14 mouse cellular contexts compared by ENCODE assay signal in the genomic region with DNA sequence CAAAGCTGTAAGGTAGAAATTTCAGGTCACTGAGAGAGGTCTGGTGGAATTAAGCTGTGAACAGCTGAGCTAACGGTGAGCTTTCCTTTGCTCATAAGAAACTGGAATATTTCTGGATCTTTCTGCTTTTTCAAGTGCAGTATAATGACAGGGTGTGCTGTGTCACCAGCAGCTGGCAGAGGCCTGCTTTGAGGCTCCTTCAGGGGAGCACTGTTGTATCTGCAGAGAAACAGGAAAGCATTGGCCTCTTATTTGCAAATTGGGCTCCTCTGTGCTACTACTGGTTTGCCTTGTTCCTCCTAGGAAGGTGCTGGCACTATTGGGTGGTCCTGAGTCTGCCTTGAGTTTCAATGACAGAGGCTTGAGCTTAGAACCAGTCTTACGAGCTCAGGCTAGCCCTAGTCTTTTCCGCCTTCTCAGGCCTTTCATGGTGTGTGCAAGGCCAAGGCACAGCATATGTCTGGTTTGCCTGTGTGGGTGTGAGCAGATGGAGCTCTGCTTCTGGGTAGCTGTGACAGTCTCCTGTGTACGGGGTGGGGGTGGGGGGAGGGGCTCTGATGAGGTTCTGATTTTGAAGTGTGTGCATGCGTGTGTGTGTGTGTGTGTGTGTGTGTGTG.
DNase-seq lines count a peak whose midpoint lies in the region; ATAC-seq lines count a peak whose summit lies in the region.
"Had no signal": no experiment of that assay in that cellular context is flagged by ENCODE, and none has a peak within 500 bp of the region (broad histone marks: within the 10 kb centered on the region; RNA-seq: fewer than 3 reads in every experiment).

No protein-coding gene starts in this region.

- intact Hi-C loops in left cerebral cortex, postnatal 4 days (cut with DNase I), result no loop called here
- intact Hi-C loops in left cerebral cortex, postnatal 36 days (cut with DNase I), result no loop called here

- H3K9me3 ChIP-seq in liver, embryonic 12.5 days (replicated peaks), result no peaks in the 10 kb centered on the region
- H3K9me3 ChIP-seq: G1E; hindbrain, embryonic 15.5 days; neural tube, embryonic 15.5 days had no signal

- no peaks in the 10 kb centered on the region for H3K4me1 ChIP-seq in liver, embryonic 12.5 days
- H3K4me1 ChIP-seq: hindbrain, embryonic 15.5 days; neural tube, embryonic 15.5 days had no signal

- WGBS in liver, embryonic 12.5 days (ENCODE audit: insufficient replicate concordance), result 75% methylated on average over 5 of the region's 5 CpGs

- H3K27ac ChIP-seq in liver, embryonic 12.5 days, result no peak overlapping the region
- H3K27ac ChIP-seq: hindbrain, embryonic 15.5 days; kidney, postnatal 0 days; neural tube, embryonic 15.5 days had no signal

- no peaks in the 10 kb centered on the region for H3K27me3 ChIP-seq in liver, embryonic 12.5 days (replicated peaks)
- H3K27me3 ChIP-seq: hindbrain, embryonic 15.5 days; neural tube, embryonic 15.5 days had no signal

- peak; percentile 7 for DNase-seq in CD4-positive, CD25-positive, alpha-beta regulatory T cell, adult 2 months (ENCODE audit: low read depth, low spot score)
- peak; percentile 66 to 84 for DNase-seq in left cerebral cortex, adult 18-20 months (ENCODE audit: low spot score in 2 of 2)
- DNase-seq in left cerebral cortex, postnatal 4 days, result no peak
- peak; percentile 70 to 72 for DNase-seq in left cerebral cortex, postnatal 36 days (ENCODE audit: low spot score in 2 of 2)
- peak; percentile 29 to 44 for DNase-seq in thymus, postnatal 36 days
- DNase-seq in ovary, postnatal 14 days (ENCODE audit: low spot score), result no peak
- DNase-seq: midbrain, embryonic 14.5 days had no signal

- H3K4me3 ChIP-seq in liver, embryonic 12.5 days, result no peak overlapping the region
- H3K4me3 ChIP-seq: hindbrain, embryonic 15.5 days; neural tube, embryonic 15.5 days had no signal

- H3K9ac ChIP-seq in liver, embryonic 12.5 days, result no peak overlapping the region
- H3K9ac ChIP-seq: hindbrain, embryonic 15.5 days; neural tube, embryonic 15.5 days had no signal

- no peak overlapping the region for H3K4me2 ChIP-seq in liver, embryonic 12.5 days
- H3K4me2 ChIP-seq: heart, embryonic 11.5 days; hindbrain, embryonic 15.5 days; neural tube, embryonic 15.5 days had no signal

- peaks cover 18% of the 10 kb centered on the region for H3K36me3 ChIP-seq in liver, embryonic 12.5 days

- ATAC-seq in CD4-positive, CD25-positive, alpha-beta regulatory T cell, adult 4 months, result no peak
- no peak for ATAC-seq in liver, embryonic 12.5 days

Comparison
In these comparisons a context has a peak if more than half of its experiments do, and no peak if none do; other contexts are left out.
1. DNase-seq: peak in CD4-positive, CD25-positive, alpha-beta regulatory T cell, adult 2 months (single experiment), left cerebral cortex, adult 18-20 months (2 of 2), left cerebral cortex, postnatal 36 days (2 of 2) and thymus, postnatal 36 days (2 of 2); none in left cerebral cortex, postnatal 4 days (single experiment) and ovary, postnatal 14 days (single experiment).